Mouse (Mus musculus) heart, postnatal 0 days (tissue): Measurements from ENCODE around the gene Gm17268. TPM values are rescaled to one million over a fixed set of nuclear protein-coding genes. Genes with fewer than 3 reads are reported as not detected.

Experiments used
- ATAC-seq: fragments of 200-750 bp; cut with Nextera tagmentation; 2 replicates; pipeline ENCODE4 v1.8.0; 2017; ENCODE audit warnings: low read depth, moderate number of reproducible peaks, moderate library complexity; ENCODE audit not compliant: insufficient read depth
- DNase-seq: peaks from one replicate; pipeline ENCODE4 v3.0.0-alpha.2; 2016; ENCODE audit warnings: low spot score
- H3K27ac ChIP-seq: fragments of 300-500 bp; sonication (generic); 2 replicates; pipeline ENCODE4 v1.5.1; 2014; ENCODE audit warnings: low read depth, mild to moderate bottlenecking
- H3K27me3 ChIP-seq: fragments of 300-500 bp; sonication (generic); 2 replicates; pipeline ENCODE4 v1.6.1; 2014; ENCODE audit warnings: low read length, mixed read lengths; ENCODE audit not compliant: control insufficient read depth, insufficient read depth
- H3K36me3 ChIP-seq: fragments of 300-500 bp; sonication (generic); replicated peaks from 2 replicates; pipeline ENCODE4 v1.6.1; 2014; ENCODE audit warnings: low read length, mixed read lengths; ENCODE audit not compliant: control insufficient read depth, insufficient read depth
- H3K4me1 ChIP-seq: fragments of 300-500 bp; sonication (generic); 2 replicates; pipeline ENCODE4 v1.6.1; 2014; ENCODE audit warnings: antibody characterized with exemption; ENCODE audit not compliant: control insufficient read depth, insufficient read depth
- H3K4me2 ChIP-seq: fragments of 300-500 bp; sonication (generic); 2 replicates; pipeline ENCODE4 v1.6.1; 2014; ENCODE audit warnings: low read depth, mild to moderate bottlenecking, low read length, moderate library complexity
- H3K4me3 ChIP-seq: fragments of 300-500 bp; sonication (generic); 2 replicates; pipeline ENCODE4 v1.5.1; 2014; ENCODE audit warnings: low read depth, low read length
- H3K9ac ChIP-seq: fragments of 300-500 bp; sonication (generic); replicated peaks from 2 replicates; pipeline ENCODE4 v1.6.1; 2014; ENCODE audit warnings: low read depth, low read length, mixed read lengths
- H3K9me3 ChIP-seq: fragments of 300-500 bp; sonication (generic); replicated peaks from 2 replicates; pipeline ENCODE4 v1.6.1; 2016; ENCODE audit warnings: low read length; ENCODE audit not compliant: control insufficient read depth
- CTCF ChIP-seq: IDR thresholded peaks from 2 replicates; pipeline ENCODE4 v1.5.1; 2016; ENCODE audit warnings: antibody characterized with exemption, control low read depth, low read depth
- EP300 ChIP-seq: IDR thresholded peaks from 2 replicates; pipeline ENCODE4 v1.6.1; 2016; ENCODE audit warnings: antibody characterized with exemption, low read depth
- WGBS: fragments of 180-500 bp; shearing (Covaris S2); extraction: QIAGEN DNeasy Blood & Tissue Kit; methylation state at CpG from one replicate; pipeline ENCODE4 v1.1.7; 2014; 5-methylcytosine and 5-hydroxymethylcytosine counted together
- polyA plus RNA-seq: library from polyadenylated mRNA; unstranded; fragments of >200 nt; fragmentation: Nextera tagmentation; extraction: Ambion mirVana; gene quantifications from 2 replicates; pipeline ENCODE4 v1.2.1, GENCODE M21; 2015
- total RNA-seq: library from RNA; depleted of rRNA; stranded (reverse); fragments of >200 nt; gene quantifications from 2 replicates; pipeline ENCODE4 v1.2.3, GENCODE M21; 2014; ENCODE audit warnings: low replicate concordance

Gene Gm17268
- total and polyA plus RNA-seq, 2 experiments from 2014 or later = not detected

GRCm38 (mm10) chr11:82030171-82030570 is 8.2 kb downstream of the Gm17268 start:
- 68% methylated on average over 2 of the region's 2 CpGs for WGBS

GRCm38 (mm10) chr11:82023769-82024168 is 14.6 kb downstream of the Gm17268 start:
- H3K4me3 ChIP-seq = no peak overlapping the region
- DNase-seq = no peak
- no peak for ATAC-seq
- H3K36me3 ChIP-seq = no peaks in the 10 kb centered on the region
- H3K9ac ChIP-seq = no peak overlapping the region
- TF ChIP-seq EP300 = no peak
- TF ChIP-seq CTCF = no peak
- H3K4me2 ChIP-seq = no peak overlapping the region
- H3K27ac ChIP-seq = no peak overlapping the region
- WGBS = 67% methylated on average over 4 of the region's 4 CpGs
- H3K27me3 ChIP-seq = no peaks in the 10 kb centered on the region
- no peaks in the 10 kb centered on the region for H3K9me3 ChIP-seq
- H3K4me1 ChIP-seq = no peaks in the 10 kb centered on the region

More at GRCm38 (mm10) chr11:82030171-82030570, 8.2 kb downstream of the Gm17268 start:
- H3K36me3 ChIP-seq = no peaks in the 10 kb centered on the region
- ATAC-seq (no peak), DNase-seq (no peak)
- H3K9me3 ChIP-seq = no peaks in the 10 kb centered on the region
- 0 out of 2 replicates have a peak, but pooled peaks cover 4% of the 10 kb centered on the region for H3K4me1 ChIP-seq
- H3K4me2 ChIP-seq = no peak overlapping the region
- no peaks in the 10 kb centered on the region for H3K27me3 ChIP-seq
- no peak overlapping the region for H3K4me3 ChIP-seq
- TF ChIP-seq EP300 (no peak), CTCF (no peak)
- H3K9ac ChIP-seq = no peak overlapping the region
- no peak overlapping the region for H3K27ac ChIP-seq

- Histone ChIP-seq H3K9ac (no peak overlapping the region), H3K4me3 (no peak overlapping the region), H3K9me3 (no peaks in the 10 kb centered on the region), H3K27ac (no peak overlapping the region), H3K4me1 (no peaks in the 10 kb centered on the region), H3K4me2 (no peak overlapping the region), H3K36me3 (no peaks in the 10 kb centered on the region), H3K27me3 (no peaks in the 10 kb centered on the region)
- DNase-seq = no peak
- TF ChIP-seq CTCF (no peak), EP300 (no peak)
- WGBS = 78% methylated on average over 6 of the region's 6 CpGs
- no peak for ATAC-seq
Measured at GRCm38 (mm10) chr11:82022504-82023056, 15.8 kb downstream of the Gm17268 start.

GRCm38 (mm10) chr11:82021406-82021805 is 17.0 kb downstream of the Gm17268 start:
- Histone ChIP-seq H3K4me1 (no peaks in the 10 kb centered on the region), H3K4me3 (no peak overlapping the region), H3K27ac (no peak overlapping the region), H3K9ac (no peak overlapping the region), H3K4me2 (no peak overlapping the region), H3K27me3 (no peaks in the 10 kb centered on the region), H3K9me3 (no peaks in the 10 kb centered on the region), H3K36me3 (no peaks in the 10 kb centered on the region)
- WGBS = 31% methylated on average over 3 of the region's 3 CpGs
- ATAC-seq = no peak
- TF ChIP-seq CTCF (no peak), EP300 (no peak)
- DNase-seq = no peak

- Histone ChIP-seq H3K4me2 (no peak overlapping the region), H3K27ac (no peak overlapping the region), H3K4me3 (no peak overlapping the region), H3K27me3 (no peaks in the 10 kb centered on the region), H3K36me3 (no peaks in the 10 kb centered on the region), H3K9ac (no peak overlapping the region), H3K4me1 (no peaks in the 10 kb centered on the region), H3K9me3 (no peaks in the 10 kb centered on the region)
- no peak for ATAC-seq
- no peak for DNase-seq
- TF ChIP-seq EP300 = no peak
- no peak for TF ChIP-seq CTCF
Measured at GRCm38 (mm10) chr11:82019793-82020192, 18.6 kb downstream of the Gm17268 start.

- Histone ChIP-seq H3K27ac (no peak overlapping the region), H3K27me3 (no peaks in the 10 kb centered on the region), H3K4me3 (no peak overlapping the region), H3K9ac (no peak overlapping the region), H3K9me3 (no peaks in the 10 kb centered on the region), H3K4me1 (no peaks in the 10 kb centered on the region), H3K4me2 (no peak overlapping the region), H3K36me3 (no peaks in the 10 kb centered on the region)
- no peak for DNase-seq
- no peak for TF ChIP-seq CTCF
- no peak for TF ChIP-seq EP300
- no peak for ATAC-seq
- 26% methylated on average over 2 of the region's 2 CpGs for WGBS
Measured at GRCm38 (mm10) chr11:82019389-82019788, 19.0 kb downstream of the Gm17268 start.
